Mouse (Mus musculus) right cerebral cortex, adult 2 months (tissue): Measurements from ENCODE around the gene Ubac2.
"Not testable (repeated sequence)": the region's sequence is repeated elsewhere in the genome, so short reads cannot be mapped to it uniquely, and the experiment has no call there.

ENCODE experiments used
- DNase-seq, 2 experiments: peaks; one replicate each; pipeline ENCODE4 v3.0.0; 2021 to 2022; ENCODE audit warnings: low spot score in 2 of 2

Ubac2 gene

GRCm38 (mm10) chr14:122041413-122041825, 163.0 kb downstream of the Ubac2 start:
- no peak for DNase-seq

- DNase-seq: no peak
These were observed 163.8 kb downstream of the Ubac2 start for GRCm38 (mm10) chr14:122042142-122042694.

- no peak for DNase-seq
These were observed 169.4 kb downstream of the Ubac2 start for GRCm38 (mm10) chr14:122047784-122048183.

- no peak for DNase-seq
These were observed 170.4 kb downstream of the Ubac2 start for GRCm38 (mm10) chr14:122048816-122049215.

GRCm38 (mm10) chr14:122052896-122053635, 174.6 kb downstream of the Ubac2 start:
- DNase-seq: no peak

GRCm38 (mm10) chr14:122056871-122057270, 178.5 kb downstream of the Ubac2 start:
- no peak for DNase-seq

- DNase-seq: no peak
These were observed 179.5 kb downstream of the Ubac2 start for GRCm38 (mm10) chr14:122057941-122058346.

GRCm38 (mm10) chr14:122060642-122061041, 182.2 kb downstream of the Ubac2 start:
- peak; percentile 88 to 89 for DNase-seq

GRCm38 (mm10) chr14:122061376-122061775, 183.0 kb downstream of the Ubac2 start:
- DNase-seq: no peak

GRCm38 (mm10) chr14:122062411-122063090, 184.1 kb downstream of the Ubac2 start:
- no peak for DNase-seq

GRCm38 (mm10) chr14:122063599-122063998, 185.2 kb downstream of the Ubac2 start:
- DNase-seq: no peak

- DNase-seq: peak; percentile 75 to 81
These were observed 186.1 kb downstream of the Ubac2 start for GRCm38 (mm10) chr14:122064519-122064918.

- DNase-seq: no peak
These were observed 187.8 kb downstream of the Ubac2 start for GRCm38 (mm10) chr14:122066243-122066642.

GRCm38 (mm10) chr14:122068036-122068435, 189.6 kb downstream of the Ubac2 start:
- not testable (repeated sequence) for DNase-seq

GRCm38 (mm10) chr14:122068801-122069695, 190.6 kb downstream of the Ubac2 start:
- DNase-seq: no peak

GRCm38 (mm10) chr14:122069948-122070347, 191.5 kb downstream of the Ubac2 start:
- no peak for DNase-seq
